Mouse (Mus musculus): ENCODE results near the gene Numa1.
"Not testable (repeated sequence)": the region's sequence is repeated elsewhere in the genome, so short reads cannot be mapped to it uniquely, and the experiment has no call there.

Gene Numa1

GRCm38 (mm10) chr7:101933751-101934240 is at the start of gene Numa1, which contains the start of gene Lrrc51:
Numa1 (plus strand) TSS chr7:101934111.
Lrrc51 (minus strand) TSS chr7:101933895.
- DNase-seq, result peak; percentile 95

GRCm38 (mm10) chr7:101884160-101884559 is 49.8 kb upstream of the Numa1 start:
- DNase-seq, result no peak

GRCm38 (mm10) chr7:101886274-101886673 is 47.6 kb upstream of the Numa1 start:
- DNase-seq, result no peak

GRCm38 (mm10) chr7:101888460-101888859 is 45.5 kb upstream of the Numa1 start:
- DNase-seq, result no peak

GRCm38 (mm10) chr7:101895695-101896094 is 38.2 kb upstream of the Numa1 start:
- DNase-seq, result no peak

- DNase-seq, result peak; percentile 96
These were observed 37.5 kb upstream of the Numa1 start for GRCm38 (mm10) chr7:101896104-101897066.

GRCm38 (mm10) chr7:101900331-101901097 is 33.4 kb upstream of the Numa1 start:
- DNase-seq, result no peak

GRCm38 (mm10) chr7:101901969-101902368 is 31.9 kb upstream of the Numa1 start:
- DNase-seq, result no peak

GRCm38 (mm10) chr7:101902846-101903245 is 31.1 kb upstream of the Numa1 start:
- DNase-seq, result no peak

- DNase-seq, result peak; percentile 100
These were observed 28.2 kb upstream of the Numa1 start, which contains the start of gene Lamtor1 for GRCm38 (mm10) chr7:101905561-101906286. Lamtor1 (plus strand) TSS chr7:101905904.

- no peak for DNase-seq
These were observed 27.6 kb upstream of the Numa1 start, which contains the start of gene Tomt for GRCm38 (mm10) chr7:101906287-101906681. Tomt (minus strand) TSS chr7:101906359.

GRCm38 (mm10) chr7:101906696-101907095 is 27.2 kb upstream of the Numa1 start:
- DNase-seq, result peak; percentile 16

- peak; percentile 32 for DNase-seq
These were observed 25.5 kb upstream of the Numa1 start for GRCm38 (mm10) chr7:101908367-101908766.

GRCm38 (mm10) chr7:101910138-101910537 is 23.8 kb upstream of the Numa1 start:
- peak; percentile 20 for DNase-seq

- no peak for DNase-seq
These were observed 21.9 kb upstream of the Numa1 start for GRCm38 (mm10) chr7:101911982-101912381.

GRCm38 (mm10) chr7:101918071-101918470 is 15.8 kb upstream of the Numa1 start:
- peak; percentile 81 for DNase-seq

GRCm38 (mm10) chr7:101925892-101926291 is 8.0 kb upstream of the Numa1 start:
- not testable (repeated sequence) for DNase-seq

- DNase-seq, result no peak
These were observed 5.8 kb upstream of the Numa1 start for GRCm38 (mm10) chr7:101928093-101928492.

GRCm38 (mm10) chr7:101932551-101932950 is 1.4 kb upstream of the Numa1 start:
- no peak for DNase-seq

- DNase-seq, result no peak
These were observed 611 bp upstream of the Numa1 start for GRCm38 (mm10) chr7:101933300-101933699.

GRCm38 (mm10) chr7:101935957-101936356 is 2.0 kb downstream of the Numa1 start:
- no peak for DNase-seq

GRCm38 (mm10) chr7:101936996-101937395 is 3.1 kb downstream of the Numa1 start:
- DNase-seq, result no peak

All from kidney, adult 18-20 months (tissue).